In the genomic region with DNA sequence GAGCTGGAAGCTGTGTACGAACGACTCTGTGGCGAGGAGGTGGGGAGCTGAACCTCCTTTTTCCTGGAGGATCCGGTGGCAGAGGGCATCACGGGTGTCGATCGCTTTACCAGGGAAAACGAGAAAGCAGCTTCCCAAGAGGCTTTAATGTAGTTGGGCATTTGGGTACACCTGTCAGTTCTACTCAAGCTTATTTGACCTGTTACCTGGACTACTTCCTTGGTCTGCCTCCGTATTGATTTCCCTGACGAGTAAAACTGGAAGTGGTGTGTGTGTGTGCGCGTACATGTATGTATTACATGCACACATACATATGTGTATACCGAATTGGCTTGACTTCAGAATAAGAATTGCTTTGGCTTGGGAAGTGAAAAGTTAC, we compare ENCODE assay signal across 8 mouse cellular contexts. TPM values are rescaled to one million over a fixed set of nuclear protein-coding genes. Genes with fewer than 3 reads are reported as not detected.
DNase-seq lines count a peak whose midpoint lies in the region; ATAC-seq and TF ChIP-seq lines count a peak whose summit lies in the region.

No protein-coding gene starts in this region.

- H3K9me3 ChIP-seq in embryonic facial prominence, embryonic 14.5 days (ENCODE audit: control insufficient read depth, low read length) = no peaks in the 10 kb centered on the region
- no peaks in the 10 kb centered on the region for H3K9me3 ChIP-seq in intestine, postnatal 0 days (ENCODE audit: control insufficient read depth)
- H3K9me3 ChIP-seq in neural tube, embryonic 13.5 days = no peaks in the 10 kb centered on the region

- peak overlapping the region; percentile 92 for H3K4me2 ChIP-seq in embryonic facial prominence, embryonic 14.5 days (ENCODE audit: low read depth, low read length)
- H3K4me2 ChIP-seq in intestine, postnatal 0 days (replicated peaks; ENCODE audit: low read depth) = peak overlapping the region; percentile 79
- peak overlapping the region; percentile 80 for H3K4me2 ChIP-seq in neural tube, embryonic 13.5 days

- H3K9ac ChIP-seq in liver, adult 2 months (ENCODE audit: low read depth, low read length) = peak overlapping the region; percentile 87
- H3K9ac ChIP-seq in embryonic facial prominence, embryonic 14.5 days (ENCODE audit: low read depth, low read length) = peak overlapping the region; percentile 98
- peak overlapping the region; percentile 88 for H3K9ac ChIP-seq in intestine, postnatal 0 days (ENCODE audit: low read depth, low read length)
- peak overlapping the region; percentile 81 for H3K9ac ChIP-seq in neural tube, embryonic 13.5 days

- peak overlapping the region; percentile 89 for H3K4me3 ChIP-seq in liver, adult 2 months (ENCODE audit: insufficient read depth, low read depth, low read length)
- peak overlapping the region; percentile 97 for H3K4me3 ChIP-seq in embryonic facial prominence, embryonic 14.5 days (ENCODE audit: low read depth, low read length)
- peak overlapping the region; percentile 87 for H3K4me3 ChIP-seq in intestine, postnatal 0 days (ENCODE audit: low read depth, low read length)
- peak overlapping the region; percentile 96 for H3K4me3 ChIP-seq in neural tube, embryonic 13.5 days

- no peaks in the 10 kb centered on the region for H3K27me3 ChIP-seq in liver, adult 2 months (ENCODE audit: control insufficient read depth, insufficient read depth, low read length)
- no peaks in the 10 kb centered on the region for H3K27me3 ChIP-seq in embryonic facial prominence, embryonic 14.5 days (replicated peaks; ENCODE audit: control insufficient read depth, insufficient read depth, low read length)
- no peaks in the 10 kb centered on the region for H3K27me3 ChIP-seq in intestine, postnatal 0 days (replicated peaks; ENCODE audit: control insufficient read depth, insufficient read depth, low read length)
- no peaks in the 10 kb centered on the region for H3K27me3 ChIP-seq in neural tube, embryonic 13.5 days

- peaks cover 42% of the 10 kb centered on the region for H3K36me3 ChIP-seq in liver, adult 2 months (ENCODE audit: control insufficient read depth, insufficient read depth, low read length)
- H3K36me3 ChIP-seq in embryonic facial prominence, embryonic 14.5 days (ENCODE audit: control insufficient read depth, insufficient read depth, low read length) = peaks cover 55% of the 10 kb centered on the region
- H3K36me3 ChIP-seq in intestine, postnatal 0 days (ENCODE audit: control insufficient read depth, insufficient read depth) = peaks cover 53% of the 10 kb centered on the region
- H3K36me3 ChIP-seq in neural tube, embryonic 13.5 days = peaks cover 54% of the 10 kb centered on the region

- no peak for TF ChIP-seq POLR2A in liver, adult 2 months (IDR thresholded peaks at IDR 0.05; ENCODE audit: extremely low read depth, insufficient read depth, low read length)

- DNase-seq in liver, adult 2 months (ENCODE audit: extremely low read depth, low read depth, low spot score) = peak; percentile 74
- no peak for DNase-seq in liver
- DNase-seq in embryonic facial prominence, embryonic 14.5 days (ENCODE audit: low spot score) = no peak
- no peak for DNase-seq in frontal cortex, postnatal 14 days (ENCODE audit: low spot score in 2 of 2)

- peaks cover 14% of the 10 kb centered on the region; the same call in 1 of the 2 replicates for H3K79me2 ChIP-seq in liver, adult 2 months (ENCODE audit: control insufficient read depth, insufficient read depth, low read length)

- H3K27ac ChIP-seq in liver, adult 2 months (replicated peaks; ENCODE audit: insufficient read depth, low read depth, low read length) = peak overlapping the region; percentile 93
- peak overlapping the region; percentile 94 for H3K27ac ChIP-seq in embryonic facial prominence, embryonic 14.5 days (replicated peaks; ENCODE audit: low read depth, low read length)
- peak overlapping the region; percentile 81 for H3K27ac ChIP-seq in intestine, postnatal 0 days (ENCODE audit: low read depth, low read length)
- H3K27ac ChIP-seq in neural tube, embryonic 13.5 days (replicated peaks) = peak overlapping the region; percentile 94

- TF ChIP-seq CTCF in liver, adult 2 months (IDR thresholded peaks at IDR 0.05; ENCODE audit: low read depth, low read length) = no peak
- no peak for TF ChIP-seq CTCF in intestine, postnatal 0 days (IDR thresholded peaks at IDR 0.05; ENCODE audit: low read depth)

- H3K4me1 ChIP-seq in liver, adult 2 months (ENCODE audit: control insufficient read depth, insufficient read depth, low read length) = peaks cover 12% of the 10 kb centered on the region
- H3K4me1 ChIP-seq in embryonic facial prominence, embryonic 14.5 days (ENCODE audit: control insufficient read depth, insufficient read depth, low read length) = peaks cover 16% of the 10 kb centered on the region
- H3K4me1 ChIP-seq in intestine, postnatal 0 days (replicated peaks; ENCODE audit: control insufficient read depth, insufficient read depth, low read length) = no peaks in the 10 kb centered on the region
- peaks cover 33% of the 10 kb centered on the region for H3K4me1 ChIP-seq in neural tube, embryonic 13.5 days (replicated peaks)

- ATAC-seq in embryonic facial prominence, embryonic 14.5 days (ENCODE audit: low read depth) = peak; percentile 7; the same call in 1 of the 2 replicates
- peak; percentile 33 for ATAC-seq in intestine, postnatal 0 days
- ATAC-seq in neural tube, embryonic 13.5 days (ENCODE audit: low read depth) = peak; percentile 43; the same call in 1 of the 2 replicates
- ATAC-seq in cerebellum, adult (ENCODE audit: insufficient number of reproducible peaks, low FRiP score, low TSS enrichment) = no peak
- ATAC-seq in frontal cortex, adult (ENCODE audit: low TSS enrichment) = no peak

- under 1% methylated on average over 13 of the region's 13 CpGs for WGBS in liver, adult 2 months
- WGBS in embryonic facial prominence, embryonic 14.5 days = 2% methylated on average over 13 of the region's 13 CpGs
- WGBS in intestine, postnatal 0 days = 3% methylated on average over 13 of the region's 13 CpGs
- WGBS in neural tube, embryonic 13.5 days = 2% methylated on average over 13 of the region's 13 CpGs

RNA-seq across cellular contexts. Expression of a gene that starts 0.6 kb away (rescaled TPM):
- total RNA-seq in liver, adult 2 months (2014; rRNA removed) = 20.6 and 23.8 TPM in 2 replicates
- 10.8 and 12.1 TPM in 2 replicates for polyA plus RNA-seq in liver, adult 2 months (2012; rRNA removed)
- polyA plus RNA-seq in embryonic facial prominence, embryonic 14.5 days (2014; fragmentation: Nextera tagmentation; extraction: Ambion mirVana) = 127 and 139 TPM in 2 replicates
- 29.7 and 33.4 TPM in 2 replicates for polyA plus RNA-seq in intestine, postnatal 0 days (2015; fragmentation: Nextera tagmentation; extraction: Ambion mirVana)
- polyA plus RNA-seq in neural tube, embryonic 13.5 days (2015; fragmentation: Nextera tagmentation; extraction: Ambion mirVana) = 93.9 and 112 TPM in 2 replicates

RNA-seq across cellular contexts. Expression of a gene that starts 0.8 kb away (rescaled TPM):
- total RNA-seq in liver, adult 2 months (2014; rRNA removed) = 73.9 and 75.4 TPM in 2 replicates
- 27.8 and 29.4 TPM in 2 replicates for polyA plus RNA-seq in liver, adult 2 months (2012; rRNA removed)
- 69.8 and 77.9 TPM in 2 replicates for polyA plus RNA-seq in embryonic facial prominence, embryonic 14.5 days (2014; fragmentation: Nextera tagmentation; extraction: Ambion mirVana)
- polyA plus RNA-seq in intestine, postnatal 0 days (2015; fragmentation: Nextera tagmentation; extraction: Ambion mirVana) = 40.2 and 46.1 TPM in 2 replicates
- 74.2 and 78.9 TPM in 2 replicates for polyA plus RNA-seq in neural tube, embryonic 13.5 days (2015; fragmentation: Nextera tagmentation; extraction: Ambion mirVana)

RNA-seq across cellular contexts. Expression of a gene that starts 41.4 kb away (rescaled TPM):
- 2.4 and 4.8 TPM in 2 replicates for total RNA-seq in liver, adult 2 months (2014; rRNA removed)
- polyA plus RNA-seq in liver, adult 2 months (2012; rRNA removed) = 5.6 and 7.3 TPM in 2 replicates
- 1.4 and 1.7 TPM in 2 replicates for polyA plus RNA-seq in embryonic facial prominence, embryonic 14.5 days (2014; fragmentation: Nextera tagmentation; extraction: Ambion mirVana)
- 2.7 and 3.0 TPM in 2 replicates for polyA plus RNA-seq in intestine, postnatal 0 days (2015; fragmentation: Nextera tagmentation; extraction: Ambion mirVana)
- polyA plus RNA-seq in neural tube, embryonic 13.5 days (2015; fragmentation: Nextera tagmentation; extraction: Ambion mirVana) = 2.5 and 2.6 TPM in 2 replicates

RNA-seq across cellular contexts. Expression of a gene that starts 55.1 kb away (rescaled TPM):
- total RNA-seq in liver, adult 2 months (2014; rRNA removed) = 6.3 and 6.7 TPM in 2 replicates
- 11.2 and 11.4 TPM in 2 replicates for polyA plus RNA-seq in liver, adult 2 months (2012; rRNA removed)
- 7.6 and 9.2 TPM in 2 replicates for polyA plus RNA-seq in embryonic facial prominence, embryonic 14.5 days (2014; fragmentation: Nextera tagmentation; extraction: Ambion mirVana)
- polyA plus RNA-seq in intestine, postnatal 0 days (2015; fragmentation: Nextera tagmentation; extraction: Ambion mirVana) = 6.2 and 6.9 TPM in 2 replicates
- 6.9 and 8.4 TPM in 2 replicates for polyA plus RNA-seq in neural tube, embryonic 13.5 days (2015; fragmentation: Nextera tagmentation; extraction: Ambion mirVana)

Comparison
In these comparisons a context has a peak if more than half of its experiments do, and no peak if none do; other contexts are left out.
1. ATAC-seq: peak in embryonic facial prominence, embryonic 14.5 days (single experiment), intestine, postnatal 0 days (single experiment) and neural tube, embryonic 13.5 days (single experiment); none in cerebellum, adult (single experiment) and frontal cortex, adult (single experiment).
2. Peak in every context shown above with its lines, with median percentiles within 50 percentile points of each other: H3K27ac ChIP-seq, H3K4me3 ChIP-seq, H3K9ac ChIP-seq and H3K4me2 ChIP-seq.